Mouse (Mus musculus) thymus, postnatal 14 days (tissue): ENCODE data around the gene Tdp2.
A peak's percentile ranks its signal among the peaks of the same experiment; 100 is the strongest.
"Not testable (repeated sequence)": the region's sequence is repeated elsewhere in the genome, so short reads cannot be mapped to it uniquely, and the experiment has no call there.

Experiments used
- DNase-seq: peaks from one replicate; pipeline ENCODE4 v3.0.0; 2021

Tdp2 gene

DNA sequence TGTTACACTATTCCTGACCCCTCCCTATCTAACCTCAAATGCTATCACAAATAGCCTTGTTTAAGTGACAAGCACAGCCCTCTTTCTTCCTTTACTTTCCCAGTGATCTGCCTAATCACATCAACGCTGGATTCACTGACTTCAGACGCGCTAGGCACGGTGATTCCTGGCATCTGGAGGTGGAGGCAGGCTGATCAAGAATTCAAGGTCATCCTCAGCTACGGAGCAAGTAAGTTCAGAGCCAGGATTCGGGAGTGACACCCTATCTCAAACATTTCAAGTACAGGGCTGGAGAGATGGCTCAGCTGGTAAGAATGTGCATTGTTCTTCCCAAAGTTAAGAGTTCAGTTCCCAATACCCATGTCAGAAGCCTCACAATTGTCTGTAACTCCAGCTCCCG, 5.4 kb upstream of the Tdp2 start:
- no peak for DNase-seq

DNA sequence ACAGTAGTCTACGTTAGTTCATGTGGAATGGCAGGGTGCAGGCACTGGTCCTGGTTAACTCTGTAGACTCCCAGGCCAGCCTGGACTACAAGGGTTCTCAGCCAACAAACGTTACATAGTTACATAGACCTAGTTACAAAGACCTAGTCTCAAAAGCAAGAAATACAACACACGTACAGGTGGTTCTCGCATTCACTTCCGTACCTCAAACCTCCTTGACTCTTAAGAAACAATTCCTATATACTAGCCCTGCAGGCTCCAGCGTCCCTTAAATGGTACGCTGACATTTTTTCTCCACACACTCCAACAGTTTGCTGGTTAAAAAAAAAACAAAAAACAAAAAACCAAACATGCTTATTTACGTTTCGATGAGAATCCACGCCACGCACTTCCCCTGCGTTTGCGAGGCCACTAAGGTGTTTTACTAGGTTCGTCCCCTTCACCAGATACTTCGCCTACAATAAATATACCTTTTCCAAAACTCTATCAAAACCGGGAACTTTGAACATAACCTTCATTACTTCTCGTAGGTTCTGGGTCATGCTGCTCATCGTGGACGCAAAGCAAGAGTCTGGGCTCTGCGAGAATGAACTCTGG, 625 bp upstream of the Tdp2 start:
- peak; percentile 17 for DNase-seq

DNA sequence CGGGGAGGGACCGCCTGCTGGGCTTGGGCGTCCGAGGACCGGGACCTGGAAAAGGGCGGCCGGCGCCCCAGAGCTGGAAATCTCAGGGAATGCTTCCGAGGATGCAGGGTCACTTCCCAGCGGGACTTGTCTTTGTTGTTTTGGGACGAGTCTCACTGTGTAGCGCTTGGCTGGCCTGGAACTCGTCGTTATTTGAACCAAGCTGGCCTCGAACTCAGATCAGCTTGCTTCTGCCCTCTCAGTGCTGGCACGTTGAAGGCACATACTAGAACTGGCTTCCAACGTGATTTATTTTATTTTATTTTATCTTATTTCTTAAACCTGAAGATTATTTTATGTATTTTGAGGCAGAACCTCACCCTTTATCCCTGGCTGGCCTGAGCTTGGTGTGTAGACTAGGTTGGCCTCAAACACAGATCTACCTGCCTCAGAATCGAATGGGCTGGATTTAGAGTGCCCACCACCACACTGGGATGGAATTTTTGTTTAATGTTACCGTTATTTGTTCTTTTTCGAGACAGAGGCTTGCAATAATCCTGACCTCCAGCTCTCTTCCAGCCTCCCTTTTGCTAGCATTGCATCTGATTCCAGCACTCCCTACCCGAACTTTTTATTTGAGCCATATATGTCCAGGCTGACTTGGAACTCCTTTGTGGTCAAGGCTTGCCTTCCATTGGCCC, 792 bp downstream of the Tdp2 start:
- DNase-seq = no peak

DNA sequence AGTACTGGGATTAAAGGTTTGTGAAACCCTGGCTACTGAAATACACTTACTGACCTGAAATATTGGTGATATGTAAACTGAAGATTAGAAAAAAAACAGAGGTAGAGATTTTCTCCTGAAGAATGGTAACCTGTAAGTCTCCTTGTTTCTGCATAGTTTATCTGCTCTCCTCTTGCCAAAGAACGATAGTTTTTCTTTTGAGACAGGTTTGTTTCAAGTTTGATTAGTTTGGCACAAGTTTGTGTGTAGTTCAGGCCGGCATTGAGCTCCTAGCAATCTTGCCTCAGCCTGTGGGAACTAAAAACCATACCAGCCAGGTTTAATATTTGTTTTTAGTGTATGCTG, 1.3 kb downstream of the Tdp2 start:
- no peak for DNase-seq

DNA sequence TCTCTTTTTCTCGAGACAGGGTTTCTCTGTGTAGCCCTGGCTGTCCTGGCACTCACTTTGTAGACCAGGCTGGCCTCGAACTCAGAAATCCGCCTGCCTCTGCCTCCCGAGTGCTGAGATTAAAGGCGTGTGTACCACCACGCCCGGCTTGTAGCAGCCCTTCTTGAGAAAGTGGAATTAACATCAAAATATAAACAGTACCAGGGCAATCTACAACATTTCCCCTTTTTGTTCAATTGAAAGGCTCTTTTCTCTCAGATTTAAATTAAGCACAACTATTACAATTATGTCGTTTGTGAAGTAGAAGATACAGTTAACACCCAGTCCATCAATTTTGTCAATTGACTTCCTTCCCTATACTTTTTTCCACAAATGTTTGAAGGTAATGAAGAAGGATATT, 6.3 kb downstream of the Tdp2 start:
- DNase-seq = not testable (repeated sequence)

DNA sequence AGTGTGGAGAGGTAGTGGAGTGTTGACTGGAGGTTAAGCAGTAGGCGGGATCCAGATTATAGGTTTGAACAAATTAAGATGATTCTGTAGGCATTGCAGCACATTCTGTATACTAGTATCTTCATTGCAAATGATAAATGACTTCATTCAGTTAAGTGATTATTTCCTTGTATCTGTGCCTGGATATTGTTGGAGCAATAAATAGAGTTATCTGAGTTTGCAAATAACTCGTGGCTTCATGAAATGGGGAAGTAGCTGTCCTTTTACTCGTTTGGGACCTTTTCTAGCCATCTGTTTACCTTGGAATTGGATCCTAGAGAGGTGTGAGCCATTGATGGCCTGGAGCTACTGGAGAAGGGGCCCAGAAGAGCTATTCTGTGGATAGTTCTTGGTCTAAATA, 8.4 kb downstream of the Tdp2 start:
- DNase-seq = no peak

DNA sequence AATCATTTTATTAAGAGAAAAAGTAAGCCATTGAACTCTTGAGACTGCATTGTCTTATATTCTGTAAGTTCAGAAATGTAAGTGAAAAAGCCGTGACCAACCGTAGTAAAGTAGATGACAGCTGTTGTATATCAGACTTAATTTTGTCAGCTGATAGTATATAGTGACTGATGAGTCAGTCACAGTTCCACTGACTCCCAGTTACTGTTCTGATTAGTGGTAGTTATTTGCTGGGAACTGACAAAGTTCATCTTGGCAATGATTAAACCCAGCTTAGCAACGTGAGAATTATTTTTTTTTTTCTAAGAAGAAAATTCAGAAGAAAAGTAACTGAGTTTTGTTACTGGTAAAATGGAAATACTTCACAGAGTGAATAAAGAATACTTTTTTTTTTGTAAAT, 10.2 kb downstream of the Tdp2 start:
- no peak for DNase-seq

DNA sequence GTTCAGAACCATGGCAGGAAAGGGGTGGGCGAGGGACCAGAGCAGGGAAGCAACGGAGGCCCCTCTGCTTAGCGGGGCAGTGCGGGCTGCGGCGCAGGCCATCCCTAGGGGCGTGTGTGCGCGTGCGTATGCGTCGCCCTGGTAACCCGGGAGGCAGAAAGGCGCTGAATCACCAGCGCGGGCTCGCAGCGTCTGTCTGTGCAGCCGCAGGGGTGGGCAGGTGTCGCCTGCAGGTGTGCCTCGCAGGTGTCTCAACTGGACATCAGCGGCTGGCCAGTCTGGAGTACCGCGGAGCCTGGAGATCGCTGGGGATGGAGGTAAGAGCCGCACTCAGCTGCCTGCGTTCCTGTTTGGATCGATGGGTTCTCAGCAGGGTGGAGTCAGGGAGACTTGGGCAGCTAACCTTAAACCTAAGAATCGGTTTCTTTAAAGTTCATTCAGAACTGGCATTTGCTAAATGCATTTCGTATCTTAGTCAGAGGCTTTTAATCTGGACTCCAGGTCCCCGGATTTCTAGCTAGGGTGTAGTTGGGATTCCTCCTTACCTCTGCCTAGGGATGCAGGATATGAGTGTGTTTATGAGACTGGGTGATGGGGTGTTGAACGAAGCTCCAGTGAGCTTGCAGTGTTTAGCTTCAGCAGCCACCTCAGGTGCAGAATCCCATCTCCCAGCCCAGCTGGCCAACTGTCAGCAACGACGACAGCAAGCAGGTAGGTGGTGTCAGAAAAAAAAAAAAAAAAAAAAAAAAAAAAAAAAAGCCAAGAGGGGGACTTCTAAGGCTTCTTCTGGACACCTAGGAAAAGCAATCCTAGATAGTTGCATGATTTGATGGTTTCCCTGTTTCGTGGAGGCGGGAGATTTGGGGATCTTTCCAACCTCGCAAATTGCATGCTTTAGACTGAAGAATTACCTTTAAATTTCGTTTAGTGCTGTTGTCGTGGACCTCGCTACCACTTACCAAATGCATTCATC, 13.8 kb downstream of the Tdp2 start, which contains the start of gene D130043K22Rik:
TSS of gene D130043K22Rik (plus strand) at position 153 of the 973 bp plus-strand sequence.
- DNase-seq = peak; percentile 55

DNA sequence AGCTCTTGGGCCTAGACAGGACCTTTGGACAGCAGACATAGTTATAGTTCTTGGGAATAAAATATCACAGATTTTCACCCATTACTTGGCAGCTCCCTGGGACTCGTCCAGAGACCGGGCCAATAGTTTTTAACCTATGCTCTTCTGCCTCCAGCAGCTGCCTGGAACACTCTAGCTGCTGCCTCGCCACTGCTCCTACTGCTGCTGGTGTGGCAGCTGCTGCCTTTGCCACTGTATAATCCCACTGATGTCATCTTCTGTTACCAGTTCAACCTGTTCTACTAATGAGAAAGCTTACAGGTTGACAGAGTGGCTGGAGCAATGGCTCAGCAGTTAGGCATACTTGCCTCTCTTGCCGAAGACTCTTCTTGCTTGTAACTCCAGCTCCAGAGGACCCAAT, 17.8 kb downstream of the Tdp2 start:
- DNase-seq = no peak

DNA sequence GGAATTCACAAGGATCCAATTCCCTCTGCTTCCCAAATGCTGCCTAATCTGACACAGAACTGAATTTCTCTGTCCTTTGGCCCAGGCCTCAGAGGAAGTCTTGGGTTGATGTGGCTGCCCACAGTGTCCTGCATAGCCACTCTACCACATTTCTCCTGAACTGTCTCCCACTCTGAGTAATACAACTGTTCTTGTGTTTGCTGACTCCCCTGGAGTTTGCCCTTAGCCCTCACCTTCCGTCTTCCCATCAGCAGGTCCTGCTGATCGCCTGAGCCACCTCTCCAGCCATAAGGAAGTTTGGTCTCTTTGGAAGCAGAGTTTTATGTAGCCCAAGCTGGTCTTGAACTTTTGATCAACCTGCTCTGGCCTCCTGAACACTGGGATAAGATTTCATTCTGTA, 20.5 kb downstream of the Tdp2 start:
- DNase-seq = no peak

DNA sequence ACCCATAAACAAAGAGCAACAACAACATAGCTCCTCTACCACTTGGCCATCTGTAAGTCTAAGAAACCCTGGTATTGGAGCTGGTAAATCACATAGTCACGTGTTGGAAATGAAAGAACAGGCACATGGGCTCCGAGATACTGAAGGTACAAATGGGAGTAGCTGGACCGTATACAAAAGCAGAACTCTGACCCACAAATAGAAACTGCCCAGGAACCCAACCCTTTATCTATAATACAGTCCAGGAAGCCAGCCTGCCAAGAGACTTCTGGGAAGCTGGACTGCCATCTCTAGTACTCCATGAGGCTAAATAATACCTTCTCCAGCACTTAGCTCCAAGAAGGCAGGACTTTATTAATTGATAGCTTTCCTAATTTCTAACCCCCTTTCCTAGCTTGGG, 21.1 kb downstream of the Tdp2 start:
- no peak for DNase-seq

DNA sequence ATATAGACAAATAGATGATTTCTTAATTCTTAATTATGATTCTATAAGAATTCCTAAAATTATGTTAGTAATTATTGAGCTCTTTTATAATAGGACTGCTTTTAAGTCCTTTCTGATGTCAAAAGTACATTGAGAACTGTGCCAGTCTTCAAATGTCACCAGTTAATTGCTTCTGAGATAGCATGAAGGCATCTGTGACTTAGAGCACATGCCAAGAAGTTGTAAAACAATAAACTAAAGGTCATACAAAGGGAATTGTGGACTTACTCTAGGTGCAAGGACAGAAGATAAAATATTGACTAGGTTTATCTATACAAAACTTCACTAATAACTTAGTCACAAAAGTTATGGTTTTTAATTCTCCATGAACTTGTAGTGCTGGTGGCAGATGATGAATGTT, 27.6 kb downstream of the Tdp2 start:
- no peak for DNase-seq

DNA sequence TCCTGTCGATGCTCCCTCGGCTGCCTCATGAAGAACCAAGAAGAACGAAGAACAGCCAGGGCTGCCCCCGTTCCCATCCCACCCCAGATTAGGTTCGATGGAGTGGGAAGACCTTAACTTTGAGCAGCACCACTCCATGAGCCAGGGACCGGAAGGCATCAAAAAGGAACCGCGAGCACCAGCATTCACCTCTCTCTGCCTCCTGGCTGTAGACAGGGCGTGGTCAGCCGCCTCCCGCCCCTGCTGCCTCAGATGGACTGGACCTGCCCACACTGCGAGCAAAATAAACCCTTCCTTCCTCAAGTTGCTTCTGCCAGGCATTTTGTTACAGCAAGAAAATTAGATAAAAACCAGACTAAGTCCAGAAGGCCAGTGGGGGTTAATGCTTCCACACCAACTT, 29.6 kb downstream of the Tdp2 start:
- DNase-seq = no peak

DNA sequence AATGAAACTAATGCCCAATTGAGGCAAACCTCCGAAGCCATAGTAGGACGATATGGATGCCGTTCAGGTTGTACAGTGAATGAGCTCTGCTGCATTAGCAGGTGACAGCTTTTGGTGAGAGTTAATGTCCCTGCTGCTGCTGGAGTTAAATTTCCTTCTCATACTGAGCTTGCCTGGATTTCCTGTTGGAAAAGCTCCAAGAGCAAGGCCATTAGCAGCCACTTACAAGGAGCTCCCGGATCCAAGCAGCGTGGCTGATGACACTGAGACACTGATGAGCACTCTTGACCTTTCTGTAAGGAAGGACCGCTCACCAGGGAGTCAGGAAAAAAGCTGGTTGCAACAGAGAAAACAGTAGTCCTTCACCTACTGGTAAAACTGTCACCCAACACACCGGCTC, 30.5 kb downstream of the Tdp2 start:
- DNase-seq = no peak

DNA sequence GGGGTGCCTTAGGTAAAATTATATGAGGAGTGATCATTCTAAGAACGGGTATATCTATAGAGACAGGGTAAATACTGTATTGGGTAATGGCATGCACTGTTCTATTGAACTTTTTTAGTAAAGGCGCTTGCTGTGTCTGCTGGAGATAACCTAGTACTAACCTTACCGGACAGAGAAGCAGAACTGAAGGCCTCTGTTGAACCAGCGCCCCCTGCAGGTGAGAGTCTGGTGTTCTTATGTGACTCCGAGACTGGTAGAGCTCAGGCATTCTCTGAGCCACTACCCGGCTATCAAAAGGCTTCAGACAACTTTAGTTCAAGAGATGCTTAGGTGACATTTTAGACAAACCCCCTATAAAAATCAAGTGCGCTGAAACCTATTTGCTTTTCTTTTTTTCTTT, 31.0 kb downstream of the Tdp2 start:
- peak; percentile 76 for DNase-seq

DNA sequence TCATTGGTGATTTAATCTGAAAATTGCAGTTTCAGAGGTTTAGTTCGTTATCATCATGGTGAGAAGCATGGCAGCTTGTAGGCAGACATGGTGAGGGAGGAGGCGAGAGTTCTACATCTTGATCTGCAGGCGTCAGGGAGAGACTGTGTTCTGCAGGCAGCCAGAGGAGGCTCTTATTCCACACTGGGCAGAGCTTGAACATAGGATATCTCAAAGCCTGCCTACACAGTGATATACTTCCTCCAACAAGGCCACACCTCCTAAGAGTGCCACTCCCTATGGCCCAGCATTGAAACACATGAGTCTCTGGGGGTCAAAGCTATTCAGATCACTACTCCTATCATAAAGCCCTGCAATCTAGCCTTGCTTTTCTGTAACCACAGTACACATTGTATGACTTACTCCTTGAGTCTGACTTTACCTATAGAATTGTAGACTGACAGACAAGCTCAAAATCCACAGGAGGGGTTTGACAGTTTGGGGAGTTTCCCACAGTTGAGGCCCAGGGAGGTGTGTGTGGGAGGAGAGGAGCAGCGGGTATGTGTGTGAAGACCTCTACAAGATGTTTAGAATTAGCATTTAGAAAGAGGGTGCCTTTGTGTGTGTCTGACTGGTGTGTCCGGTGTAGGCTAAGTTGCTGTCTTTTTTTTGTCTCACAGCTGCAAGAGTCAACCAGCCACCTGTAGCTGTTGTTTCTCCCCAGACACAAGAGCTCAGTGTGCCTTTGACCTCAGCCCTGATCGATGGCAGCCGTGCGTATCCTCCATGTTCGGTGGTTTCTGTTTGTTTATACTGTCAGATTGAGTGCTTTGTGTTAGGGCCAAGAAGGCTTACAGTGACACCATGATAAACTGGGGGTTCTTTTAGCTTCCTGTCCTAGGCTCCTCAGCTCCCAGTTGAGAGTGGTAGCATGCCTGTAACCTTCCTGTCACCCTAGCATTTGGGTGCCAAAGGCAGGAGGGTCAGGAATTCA, 35.2 kb downstream of the Tdp2 start:
- DNase-seq = no peak

DNA sequence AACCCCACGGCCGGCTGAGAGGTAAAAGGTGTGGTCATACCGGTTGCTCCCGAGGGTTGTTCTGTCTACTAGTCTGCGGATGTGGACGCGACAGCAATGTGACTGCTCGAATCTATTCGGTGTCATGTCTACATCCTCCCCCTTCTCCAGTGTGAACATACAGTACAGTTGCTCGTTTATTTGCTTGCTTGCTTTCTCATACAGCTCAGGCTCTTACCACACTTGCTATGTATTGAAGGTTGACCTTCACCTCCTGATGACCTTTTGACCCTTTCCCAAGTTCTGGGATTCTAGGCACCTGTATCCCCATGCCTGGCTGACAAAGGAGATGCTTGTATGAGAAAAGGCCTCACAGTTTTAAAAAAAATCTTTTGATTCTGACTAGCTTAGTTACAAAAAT, 36.3 kb downstream of the Tdp2 start:
- no peak for DNase-seq

DNA sequence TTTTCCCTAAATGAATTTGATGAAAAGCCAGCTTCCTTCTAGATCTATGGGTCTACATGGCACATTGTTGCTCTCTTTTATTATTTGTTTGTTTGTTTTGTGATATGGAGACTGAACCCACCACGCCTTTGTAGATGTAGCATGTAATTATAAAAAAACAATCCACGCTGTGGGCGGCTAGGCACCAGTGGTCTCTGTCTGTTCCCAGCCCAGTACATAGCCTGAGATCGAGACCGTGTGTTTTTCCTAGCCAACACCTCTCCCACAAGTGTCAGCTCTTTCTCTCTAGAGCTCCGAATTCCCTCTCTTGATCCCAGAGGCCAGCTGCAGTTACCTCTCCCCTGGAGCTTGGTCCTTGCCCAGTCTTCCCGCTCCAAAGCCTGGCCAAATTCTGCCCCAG, 36.8 kb downstream of the Tdp2 start:
- DNase-seq = no peak

DNA sequence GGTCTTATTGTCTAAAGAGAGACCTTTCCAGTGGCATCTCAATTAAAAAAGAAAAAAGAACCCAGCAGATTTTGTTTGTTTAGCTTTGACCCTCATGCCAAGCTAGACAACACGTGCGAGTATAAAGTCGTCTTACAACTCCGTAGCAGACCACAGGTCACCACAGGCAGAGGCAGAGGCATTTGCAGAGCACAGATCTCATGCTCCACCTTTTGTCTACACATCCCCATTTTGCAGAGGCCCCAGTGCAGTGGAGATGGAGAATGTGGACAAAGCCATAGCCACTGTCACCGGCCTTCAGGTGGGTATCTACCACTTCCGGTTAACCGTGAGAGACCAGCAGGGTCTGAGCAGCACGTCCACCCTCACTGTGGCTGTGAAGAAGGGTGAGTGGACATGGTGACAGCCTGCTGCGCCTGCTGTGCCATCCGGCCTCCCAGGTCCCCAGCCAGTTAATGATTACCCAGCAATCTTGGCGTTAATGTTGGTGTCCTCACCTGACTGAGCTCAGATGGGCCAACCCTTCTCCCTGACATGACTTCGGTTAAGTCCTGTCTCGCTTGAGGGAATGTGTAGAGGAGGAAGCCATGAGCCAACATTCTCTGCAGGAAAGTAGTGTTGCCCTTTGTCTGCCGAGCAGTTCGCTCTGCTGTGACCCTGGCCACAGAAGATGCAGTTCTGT, 48.0 kb downstream of the Tdp2 start:
- no peak for DNase-seq

DNA sequence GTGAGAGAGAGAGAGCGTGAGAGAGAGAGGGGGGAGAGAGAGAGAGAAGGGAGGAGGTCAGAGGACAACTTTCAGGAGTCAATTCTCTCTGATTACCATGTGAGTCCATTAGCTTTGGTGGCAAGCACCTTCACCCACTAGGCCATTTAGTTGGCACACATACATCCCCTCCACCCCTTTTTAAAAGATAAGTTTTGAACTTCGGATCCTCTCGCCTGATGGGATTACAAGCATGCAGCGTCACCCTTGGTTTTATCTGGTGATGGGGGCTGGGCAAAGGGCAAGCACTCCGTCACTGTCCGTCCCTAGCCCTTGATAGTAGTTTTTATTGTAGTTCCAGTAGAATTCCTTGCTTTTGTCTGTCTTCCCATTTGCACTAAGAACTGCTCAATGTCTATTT, 48.7 kb downstream of the Tdp2 start:
- DNase-seq = no peak

DNA sequence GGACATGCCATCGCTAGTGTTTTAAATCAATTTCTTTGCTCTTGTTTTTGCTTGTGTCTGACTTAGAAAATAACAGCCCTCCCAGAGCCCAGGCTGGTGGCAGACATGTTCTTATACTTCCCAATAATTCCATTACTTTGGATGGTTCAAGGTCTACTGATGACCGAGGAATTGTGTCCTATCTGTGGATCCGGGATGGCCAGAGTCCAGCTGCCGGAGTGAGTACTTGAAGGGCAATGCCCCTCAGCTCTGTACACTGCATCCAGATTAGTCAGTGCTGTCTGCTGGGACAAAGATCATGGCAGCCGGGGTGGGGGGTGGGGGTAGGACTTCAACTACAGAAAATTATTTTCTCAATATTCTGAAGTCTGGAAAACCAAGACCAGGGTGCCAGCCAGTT, 49.2 kb downstream of the Tdp2 start:
- DNase-seq = no peak

DNA sequence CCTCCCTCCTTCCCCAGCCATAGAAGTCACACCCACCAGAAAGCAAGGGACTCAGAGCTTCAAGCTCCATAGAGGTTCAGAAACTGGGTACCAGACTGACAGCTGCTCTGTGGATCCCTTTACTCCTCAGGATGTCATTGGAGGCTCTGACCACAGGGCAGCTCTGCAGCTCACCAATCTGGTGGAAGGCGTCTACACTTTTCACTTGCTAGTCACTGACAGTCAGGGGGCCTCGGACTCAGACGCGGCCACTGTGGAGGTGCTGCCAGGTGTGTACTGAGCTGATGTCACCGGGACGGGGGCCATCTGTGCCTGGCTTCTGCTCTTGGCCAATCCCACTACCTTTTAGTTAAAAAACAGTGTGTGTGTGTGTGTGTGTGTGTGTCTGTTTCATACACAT, 50.9 kb downstream of the Tdp2 start:
- peak; percentile 38 for DNase-seq
